Mouse (Mus musculus) kidney, adult 18-20 months (tissue): ENCODE data around the gene Olfr978.
"Not testable (repeated sequence)": the region's sequence is repeated elsewhere in the genome, so short reads cannot be mapped to it uniquely, and the experiment has no call there.

Source experiments
- DNase-seq: peaks from one replicate; pipeline ENCODE4 v3.0.0; 2021

Olfr978 gene

DNA sequence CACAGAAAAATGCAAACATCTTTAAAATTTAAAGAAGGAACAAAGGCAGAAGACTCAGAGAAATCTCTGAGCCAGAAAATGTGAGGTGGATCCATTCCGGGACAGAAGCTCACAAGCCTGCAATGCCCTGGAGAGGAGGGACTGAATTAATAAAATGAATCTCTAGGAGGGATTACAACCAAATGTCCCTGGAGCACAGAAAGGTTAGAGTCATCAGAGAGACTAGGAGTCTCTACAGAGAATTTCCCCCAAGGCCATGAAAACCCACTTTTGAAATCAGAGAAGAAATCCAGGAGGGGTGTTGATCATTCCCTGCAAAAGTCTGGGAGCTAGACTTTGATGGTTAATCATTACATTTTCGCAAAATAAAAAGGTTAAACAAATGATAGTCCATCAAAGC is at the start of gene Olfr978:
TSS of gene Olfr978 (plus strand) at position 301 of the 400 bp plus-strand sequence.
- DNase-seq = no peak

DNA sequence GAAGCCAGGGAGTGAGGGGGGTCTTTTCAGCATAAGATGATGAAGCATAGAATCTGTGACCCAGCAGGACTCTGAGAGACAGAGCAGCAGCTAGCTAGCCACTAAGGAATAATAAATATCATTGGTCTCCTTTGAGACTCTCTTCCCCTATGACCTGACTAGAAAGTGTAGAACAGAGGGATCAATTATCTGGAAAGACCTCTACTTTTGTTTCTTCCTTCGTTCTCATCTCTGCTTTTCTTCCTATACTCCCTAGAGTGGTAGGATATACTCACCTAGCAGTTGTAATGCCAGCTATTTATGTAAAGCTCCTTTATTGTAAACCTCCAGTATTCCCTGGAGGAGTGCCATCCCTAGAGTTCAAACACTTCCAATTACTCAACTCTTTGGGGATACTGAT is 40.0 kb upstream of the Olfr978 start, which contains the start of gene Olfr975:
TSS of gene Olfr975 (minus strand) at position 101 of the 400 bp plus-strand sequence.
- no peak for DNase-seq

DNA sequence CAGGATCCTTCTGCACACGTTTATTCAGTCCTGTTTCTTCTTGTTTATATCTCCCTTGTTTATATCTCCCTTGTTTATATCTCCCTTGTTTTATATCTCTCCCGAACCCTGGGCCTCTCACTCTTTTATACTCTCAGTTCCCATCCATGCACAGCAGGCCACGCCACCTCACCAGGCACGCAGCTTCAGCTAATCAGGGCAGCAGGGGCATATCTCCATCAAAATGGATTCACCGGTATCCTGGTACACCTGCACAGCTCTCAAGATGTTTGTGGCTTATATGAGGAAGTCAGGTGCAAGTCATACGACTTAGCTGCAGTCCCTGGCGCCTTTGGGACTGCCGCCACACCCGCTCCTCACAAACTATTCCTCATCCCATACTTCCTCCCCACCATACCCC is 30.9 kb upstream of the Olfr978 start, which contains the start of gene Olfr976:
TSS of gene Olfr976 (minus strand) at position 101 of the 400 bp plus-strand sequence.
- DNase-seq = not testable (repeated sequence)

DNA sequence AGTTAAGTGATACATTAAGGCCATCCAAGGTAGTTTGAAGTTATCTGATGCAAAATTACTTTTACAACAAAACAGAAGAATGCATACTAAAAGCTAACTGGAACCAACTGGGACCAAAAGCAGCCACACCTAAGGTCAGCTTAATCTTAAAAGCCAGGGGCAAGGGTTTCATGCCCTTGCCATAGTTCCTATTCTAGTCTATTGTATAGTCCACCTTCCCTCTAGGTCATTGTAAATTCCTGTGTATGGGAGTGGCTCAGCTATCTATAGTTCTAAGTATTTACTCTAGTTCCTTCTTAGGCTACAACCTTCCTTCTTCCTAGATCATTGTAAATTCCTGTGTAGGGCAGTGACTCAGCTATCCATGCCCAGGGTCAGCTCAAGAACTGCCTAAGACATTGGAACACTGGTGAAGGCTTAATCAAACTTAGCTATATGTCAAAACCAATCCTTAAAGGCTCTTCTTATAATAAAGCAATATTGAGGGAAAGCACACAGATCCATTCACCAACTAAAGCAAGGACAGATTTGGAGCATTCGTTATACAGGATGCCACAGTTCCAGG is 15.2 kb upstream of the Olfr978 start:
- DNase-seq = not testable (repeated sequence)

DNA sequence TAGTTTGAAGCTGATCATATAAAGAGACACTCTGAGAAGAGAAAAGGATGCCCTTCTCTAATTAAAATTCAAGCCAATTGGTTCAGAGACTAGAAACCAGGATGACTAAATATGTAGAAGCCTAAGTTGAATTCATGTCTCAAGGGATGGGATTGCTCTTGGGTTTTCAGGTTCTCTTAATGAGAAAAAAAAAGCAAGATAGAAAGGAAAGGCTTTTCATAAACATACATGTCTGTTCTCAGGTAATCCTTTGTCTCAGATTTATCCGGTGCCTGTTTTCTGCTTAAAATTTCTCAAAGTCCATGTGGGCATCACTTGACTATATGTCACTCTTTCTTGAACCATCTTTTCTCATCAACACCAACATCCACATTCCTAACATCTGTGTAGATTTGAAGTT is 11.5 kb downstream of the Olfr978 start, which contains the start of gene Olfr979:
TSS of gene Olfr979 (minus strand) at position 101 of the 400 bp plus-strand sequence.
- no peak for DNase-seq

DNA sequence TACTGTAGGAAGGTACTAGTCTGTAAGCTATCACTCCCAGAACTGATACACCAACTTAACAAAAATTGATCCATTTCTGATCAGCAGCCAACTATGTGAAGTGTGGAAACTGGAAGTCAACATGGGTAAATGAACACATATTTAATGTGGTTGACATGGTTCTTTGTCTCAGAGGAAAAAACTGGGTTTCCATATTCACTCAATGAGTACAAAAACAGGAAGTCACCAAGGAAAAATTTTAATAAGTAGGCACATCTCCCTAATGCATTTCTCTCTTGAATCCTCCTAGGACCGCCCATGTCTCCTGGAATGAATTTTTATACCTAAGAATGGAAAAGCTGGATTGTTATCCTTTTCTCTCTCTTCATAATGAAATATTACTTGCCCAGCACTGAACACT is 17.6 kb downstream of the Olfr978 start, which contains the start of gene Olfr980:
TSS of gene Olfr980 (minus strand) at position 101 of the 400 bp plus-strand sequence.
- DNase-seq = no peak

DNA sequence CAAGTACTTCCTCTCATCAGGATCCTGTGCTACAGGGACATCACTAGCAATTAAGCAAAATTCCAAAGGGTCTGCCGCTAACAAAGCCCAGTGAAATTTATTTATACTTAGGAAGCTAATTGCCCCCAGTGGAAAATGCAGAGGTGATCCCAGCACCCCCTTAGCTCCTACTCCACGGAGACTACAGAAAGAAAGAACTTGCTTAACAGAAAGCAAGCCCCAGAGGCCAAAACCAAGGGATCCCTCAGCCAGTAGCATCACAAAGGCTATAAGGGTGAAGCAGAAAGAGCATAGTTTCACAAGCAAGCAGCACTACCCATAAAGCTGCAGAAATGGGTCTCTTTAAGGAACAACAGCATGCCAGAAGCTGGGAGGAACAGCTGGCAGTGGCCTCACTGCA is 29.3 kb downstream of the Olfr978 start, which contains the start of gene Olfr981:
TSS of gene Olfr981 (plus strand) at position 301 of the 400 bp plus-strand sequence.
- no peak for DNase-seq
